ENCODE assay signal across 25 mouse cellular contexts in genomic region chr13:108046891-108047290, GRCm38 (mm10). TPM values are rescaled to one million over a fixed set of nuclear protein-coding genes. Genes with fewer than 3 reads are reported as not detected.
DNase-seq lines count a peak whose midpoint lies in the region; ATAC-seq and TF ChIP-seq lines count a peak whose summit lies in the region.
"Had no signal": no experiment of that assay in that cellular context is flagged by ENCODE, and none has a peak within 500 bp of the region (broad histone marks: within the 10 kb centered on the region; RNA-seq: fewer than 3 reads in every experiment).

No protein-coding gene starts in this region.

- H3K36me3 ChIP-seq in forebrain, embryonic 15.5 days = 0 out of 2 replicates have a peak, but pooled peaks cover 6% of the 10 kb centered on the region
- H3K36me3 ChIP-seq in forebrain, embryonic 11.5 days (ENCODE audit: control insufficient read depth, insufficient read depth, low read length) = no peaks in the 10 kb centered on the region; the same call in 1 of the 2 replicates
- no peaks in the 10 kb centered on the region for H3K36me3 ChIP-seq in midbrain, embryonic 11.5 days (ENCODE audit: control insufficient read depth, insufficient read depth, low read length)
- peaks cover 2% of the 10 kb centered on the region; the same call in 1 of the 2 replicates for H3K36me3 ChIP-seq in midbrain, postnatal 0 days (ENCODE audit: insufficient read depth, low read length)

- no peak for DNase-seq in forebrain, embryonic 11.5 days (ENCODE audit: low spot score)
- peak; percentile 56 for DNase-seq in heart, adult 11 months
- no peak for DNase-seq in heart, postnatal 25 days (ENCODE audit: low spot score)
- DNase-seq in layer of hippocampus, adult 2 months (ENCODE audit: low spot score in 2 of 2) = no peak
- no peak for DNase-seq in layer of hippocampus, postnatal 36 days
- peak; percentile 69 for DNase-seq in midbrain, embryonic 11.5 days (ENCODE audit: low spot score, missing footprints)
- no peak for DNase-seq in midbrain, postnatal 0 days (ENCODE audit: low spot score)
- DNase-seq: adrenal gland, adult 8-10 months; adrenal gland, postnatal 14 days; adrenal gland, postnatal 36 days; B cell, adult 2 months; cerebellum, adult 11-12 months; cerebellum, adult 2 months; cerebellum, adult 9-10 months; cerebellum, postnatal 25 days had no signal

- no peak overlapping the region for H3K9ac ChIP-seq in forebrain, embryonic 15.5 days (replicated peaks)
- no peak overlapping the region for H3K9ac ChIP-seq in forebrain, embryonic 11.5 days (ENCODE audit: low read length)
- H3K9ac ChIP-seq in midbrain, embryonic 11.5 days (ENCODE audit: low read length) = no peak overlapping the region
- H3K9ac ChIP-seq in midbrain, postnatal 0 days (replicated peaks; ENCODE audit: low read length, poor library complexity, severe bottlenecking) = no peak overlapping the region
- H3K9ac ChIP-seq: embryonic facial prominence, embryonic 12.5 days; forebrain, embryonic 12.5 days had no signal

- WGBS in forebrain, embryonic 15.5 days = 56% methylated on average over 6 of the region's 6 CpGs
- 69% methylated on average over 6 of the region's 6 CpGs for WGBS in forebrain, embryonic 11.5 days
- 82% methylated on average over 6 of the region's 6 CpGs for WGBS in midbrain, embryonic 11.5 days
- 81% methylated on average over 6 of the region's 6 CpGs for WGBS in midbrain, postnatal 0 days

- no peak overlapping the region for H3K4me3 ChIP-seq in forebrain, embryonic 15.5 days
- H3K4me3 ChIP-seq in forebrain, embryonic 11.5 days (ENCODE audit: low read depth, low read length) = no peak overlapping the region
- no peak overlapping the region for H3K4me3 ChIP-seq in layer of hippocampus, adult 2 months
- no peak overlapping the region for H3K4me3 ChIP-seq in midbrain, embryonic 11.5 days (ENCODE audit: low read depth, low read length)
- H3K4me3 ChIP-seq in midbrain, postnatal 0 days (ENCODE audit: low read depth, low read length) = no peak overlapping the region
- H3K4me3 ChIP-seq: embryonic facial prominence, embryonic 10.5 days; embryonic facial prominence, embryonic 12.5 days; forebrain, embryonic 12.5 days had no signal

- no peak overlapping the region for H3K4me2 ChIP-seq in forebrain, embryonic 15.5 days (replicated peaks)
- H3K4me2 ChIP-seq in forebrain, embryonic 11.5 days (ENCODE audit: low read depth, low read length, severe bottlenecking) = no peak overlapping the region
- H3K4me2 ChIP-seq in midbrain, embryonic 11.5 days = no peak overlapping the region
- no peak overlapping the region for H3K4me2 ChIP-seq in midbrain, postnatal 0 days (ENCODE audit: low read depth, low read length, poor library complexity, severe bottlenecking)
- H3K4me2 ChIP-seq: embryonic facial prominence, embryonic 12.5 days; forebrain, embryonic 12.5 days had no signal

- intact Hi-C loops in heart, postnatal 25 days (cut with DNase I) = loop anchor here (5.0 to 10.0 kb wide), 5 partner anchors 80 to 1102 kb away; partner anchors contain the start of genes Depdc1b and Dimt1

- H3K9me3 ChIP-seq in forebrain, embryonic 15.5 days = no peaks in the 10 kb centered on the region
- H3K9me3 ChIP-seq in forebrain, embryonic 11.5 days (ENCODE audit: control insufficient read depth, low read length) = no peaks in the 10 kb centered on the region
- H3K9me3 ChIP-seq in midbrain, embryonic 11.5 days (ENCODE audit: control insufficient read depth, low read length) = no peaks in the 10 kb centered on the region
- no peaks in the 10 kb centered on the region for H3K9me3 ChIP-seq in midbrain, postnatal 0 days (ENCODE audit: low read length)
- H3K9me3 ChIP-seq: embryonic facial prominence, embryonic 10.5 days; embryonic facial prominence, embryonic 12.5 days; forebrain, embryonic 12.5 days; G1E had no signal

- TF ChIP-seq CTCF in layer of hippocampus, adult 2 months (conservative IDR thresholded peaks at IDR 0.05) = no peak
- no peak for TF ChIP-seq CTCF in midbrain, postnatal 0 days (IDR thresholded peaks at IDR 0.05)

- H3K27me3 ChIP-seq in forebrain, embryonic 15.5 days = no peaks in the 10 kb centered on the region
- no peaks in the 10 kb centered on the region for H3K27me3 ChIP-seq in forebrain, embryonic 11.5 days (ENCODE audit: control insufficient read depth, insufficient read depth, low read length)
- H3K27me3 ChIP-seq in midbrain, embryonic 11.5 days (ENCODE audit: control insufficient read depth, insufficient read depth, low read length) = no peaks in the 10 kb centered on the region
- no peaks in the 10 kb centered on the region for H3K27me3 ChIP-seq in midbrain, postnatal 0 days (ENCODE audit: insufficient read depth, low read length)
- H3K27me3 ChIP-seq: CH12.LX; embryonic facial prominence, embryonic 12.5 days; forebrain, embryonic 12.5 days had no signal

- H3K27ac ChIP-seq in forebrain, embryonic 15.5 days (replicated peaks) = peak overlapping the region; percentile 59
- no peak overlapping the region for H3K27ac ChIP-seq in forebrain, embryonic 11.5 days (ENCODE audit: low read depth, low read length)
- peak overlapping the region; percentile 32; the same call in 1 of the 2 replicates for H3K27ac ChIP-seq in layer of hippocampus, adult 2 months
- H3K27ac ChIP-seq in midbrain, embryonic 11.5 days (ENCODE audit: low read depth, low read length) = no peak overlapping the region
- H3K27ac ChIP-seq in midbrain, postnatal 0 days (ENCODE audit: low read depth, low read length) = no peak overlapping the region
- H3K27ac ChIP-seq: embryonic facial prominence, embryonic 10.5 days; embryonic facial prominence, embryonic 12.5 days; forebrain, embryonic 12.5 days had no signal

- H3K4me1 ChIP-seq in forebrain, embryonic 15.5 days = peaks cover 32% of the 10 kb centered on the region
- peaks cover 7% of the 10 kb centered on the region for H3K4me1 ChIP-seq in forebrain, embryonic 11.5 days (replicated peaks; ENCODE audit: control insufficient read depth, insufficient read depth, low read length)
- H3K4me1 ChIP-seq in midbrain, embryonic 11.5 days (ENCODE audit: control insufficient read depth, insufficient read depth, low read length) = peaks cover 13% of the 10 kb centered on the region
- H3K4me1 ChIP-seq in midbrain, postnatal 0 days (ENCODE audit: insufficient read depth, low read length) = peaks cover 10% of the 10 kb centered on the region; the same call in 1 of the 2 replicates

- no peak for ATAC-seq in forebrain, embryonic 15.5 days (replicated peaks)
- no peak for ATAC-seq in forebrain, embryonic 11.5 days (replicated peaks; ENCODE audit: low FRiP score)
- ATAC-seq in midbrain, embryonic 11.5 days (ENCODE audit: low FRiP score) = no peak
- no peak for ATAC-seq in midbrain, postnatal 0 days (ENCODE audit: low FRiP score)
- ATAC-seq: activated CD4-positive, CD25-positive, alpha-beta regulatory T cell, adult 4 months; CD4-positive, CD25-positive, alpha-beta regulatory T cell, adult 4 months; forebrain, embryonic 14.5 days; Patski had no signal

RNA-seq across cellular contexts. Expression of gene Smim15, which starts 2.6 kb away (rescaled TPM):
- polyA plus RNA-seq in forebrain, embryonic 15.5 days (2015; fragmentation: Nextera tagmentation; extraction: Ambion mirVana) = 43.9 and 47.7 TPM in 2 replicates
- polyA plus RNA-seq in forebrain, embryonic 11.5 days (2014; fragmentation: Nextera tagmentation; extraction: Ambion mirVana) = 59.0 and 63.0 TPM in 2 replicates
- total RNA-seq in heart, postnatal 25 days (2021) = 10 to 100 TPM; 22.9 to 24.8 TPM
- 10 to 100 TPM; 58.8 to 60.0 TPM for total RNA-seq in layer of hippocampus, adult 2 months (2021)
- 10 to 100 TPM; 55.7 to 60.6 TPM for total RNA-seq in layer of hippocampus, postnatal 36 days (2021)
- 72.9 and 76.9 TPM in 2 replicates for polyA plus RNA-seq in midbrain, embryonic 11.5 days (2014; fragmentation: Nextera tagmentation; extraction: Ambion mirVana)
- total RNA-seq in midbrain, postnatal 0 days (2014; rRNA removed) = 24.0 and 28.8 TPM in 2 replicates
- 29.5 and 30.5 TPM in 2 replicates for polyA plus RNA-seq in midbrain, postnatal 0 days (2015; fragmentation: Nextera tagmentation; extraction: Ambion mirVana)

Comparison
In these comparisons a context has a peak if more than half of its experiments do, and no peak if none do; other contexts are left out.
1. H3K27ac ChIP-seq: peak in forebrain, embryonic 15.5 days (single experiment) and layer of hippocampus, adult 2 months (single experiment); none in forebrain, embryonic 11.5 days (single experiment), midbrain, embryonic 11.5 days (single experiment) and midbrain, postnatal 0 days (single experiment).
2. DNase-seq: peak in heart, adult 11 months (single experiment) and midbrain, embryonic 11.5 days (single experiment); none in forebrain, embryonic 11.5 days (single experiment), heart, postnatal 25 days (single experiment), layer of hippocampus, adult 2 months (0 of 2), layer of hippocampus, postnatal 36 days (0 of 2) and midbrain, postnatal 0 days (single experiment).